Mouse (Mus musculus): ENCODE data around the gene Vmn1r68.
A peak's percentile ranks its signal among the peaks of the same experiment; 100 is the strongest.

Gene Vmn1r68

GRCm38 (mm10) chr7:10558385-10558784 is at the start of gene Vmn1r68:
Gene Vmn1r68 (minus strand): TSS chr7:10558485.
- no peak for DNase-seq (ENCODE audit: low spot score)

- DNase-seq (ENCODE audit: low spot score), result no peak
Observed at GRCm38 (mm10) chr7:10495578-10495977, 62.7 kb downstream of the Vmn1r68 start.

- peak; percentile 38 for DNase-seq (ENCODE audit: low spot score)
Observed at GRCm38 (mm10) chr7:10494786-10495521, 63.3 kb downstream of the Vmn1r68 start, which contains the start of gene Zik1. Gene Zik1 (minus strand): TSS chr7:10495394.

GRCm38 (mm10) chr7:10480588-10481233 is 77.6 kb downstream of the Vmn1r68 start:
- DNase-seq (ENCODE audit: low spot score), result no peak

- no peak for DNase-seq (ENCODE audit: low spot score)
Observed at GRCm38 (mm10) chr7:10479813-10480212, 78.5 kb downstream of the Vmn1r68 start.

GRCm38 (mm10) chr7:10458166-10458565 is 100.1 kb downstream of the Vmn1r68 start:
- no peak for DNase-seq (ENCODE audit: low spot score)
